Mouse (Mus musculus): Measurements from ENCODE around the gene Abhd4.
A peak's percentile ranks its signal among the peaks of the same experiment; 100 is the strongest.

Abhd4 gene

GRCm38 (mm10) chr14:54239002-54239736, 14.8 kb upstream of the Abhd4 start:
- DNase-seq (ENCODE audit: low spot score in 2 of 2) = peak; percentile 80 to 88

- DNase-seq (ENCODE audit: low spot score in 2 of 2) = no peak
Measured at GRCm38 (mm10) chr14:54240542-54240941, 13.4 kb upstream of the Abhd4 start.

- no peak for DNase-seq (ENCODE audit: low spot score in 2 of 2)
Measured at GRCm38 (mm10) chr14:54244183-54244582, 9.8 kb upstream of the Abhd4 start.

- DNase-seq (ENCODE audit: low spot score in 2 of 2) = no peak
Measured at GRCm38 (mm10) chr14:54246232-54246631, 7.8 kb upstream of the Abhd4 start.

GRCm38 (mm10) chr14:54249326-54249725, 4.7 kb upstream of the Abhd4 start:
- no peak for DNase-seq (ENCODE audit: low spot score in 2 of 2)

GRCm38 (mm10) chr14:54250122-54250521, 3.9 kb upstream of the Abhd4 start:
- no peak for DNase-seq (ENCODE audit: low spot score in 2 of 2)

GRCm38 (mm10) chr14:54254670-54255202, 748 bp downstream of the Abhd4 start:
- DNase-seq (ENCODE audit: low spot score in 2 of 2) = no peak

GRCm38 (mm10) chr14:54258131-54258670, 4.2 kb downstream of the Abhd4 start:
- DNase-seq (ENCODE audit: low spot score in 2 of 2) = no peak

GRCm38 (mm10) chr14:54259003-54259721, 5.2 kb downstream of the Abhd4 start:
- peak; percentile 87 to 91 for DNase-seq (ENCODE audit: low spot score in 2 of 2)

- DNase-seq (ENCODE audit: low spot score in 2 of 2) = no peak
Measured at GRCm38 (mm10) chr14:54259722-54260085, 5.7 kb downstream of the Abhd4 start.

GRCm38 (mm10) chr14:54260196-54260595, 6.2 kb downstream of the Abhd4 start:
- DNase-seq (ENCODE audit: low spot score in 2 of 2) = no peak

- DNase-seq (ENCODE audit: low spot score in 2 of 2) = no peak
Measured at GRCm38 (mm10) chr14:54261386-54261785, 7.4 kb downstream of the Abhd4 start.

- no peak for DNase-seq (ENCODE audit: low spot score in 2 of 2)
Measured at GRCm38 (mm10) chr14:54262622-54263021, 8.6 kb downstream of the Abhd4 start.

- no peak for DNase-seq (ENCODE audit: low spot score in 2 of 2)
Measured at GRCm38 (mm10) chr14:54263099-54263498, 9.1 kb downstream of the Abhd4 start.

GRCm38 (mm10) chr14:54264231-54264630, 10.2 kb downstream of the Abhd4 start:
- no peak for DNase-seq (ENCODE audit: low spot score in 2 of 2)

GRCm38 (mm10) chr14:54265093-54265492, 11.1 kb downstream of the Abhd4 start:
- DNase-seq (ENCODE audit: low spot score in 2 of 2) = no peak

GRCm38 (mm10) chr14:54265951-54266350, 12.0 kb downstream of the Abhd4 start:
- no peak for DNase-seq (ENCODE audit: low spot score in 2 of 2)

GRCm38 (mm10) chr14:54267966-54268365, 14.0 kb downstream of the Abhd4 start:
- no peak for DNase-seq (ENCODE audit: low spot score in 2 of 2)

- no peak for DNase-seq (ENCODE audit: low spot score in 2 of 2)
Measured at GRCm38 (mm10) chr14:54269566-54269965, 15.6 kb downstream of the Abhd4 start.

GRCm38 (mm10) chr14:54270413-54270812, 16.4 kb downstream of the Abhd4 start:
- DNase-seq (ENCODE audit: low spot score in 2 of 2) = no peak

GRCm38 (mm10) chr14:54271976-54272606, 18.1 kb downstream of the Abhd4 start:
- DNase-seq (ENCODE audit: low spot score in 2 of 2) = no peak

- no peak for DNase-seq (ENCODE audit: low spot score in 2 of 2)
Measured at GRCm38 (mm10) chr14:54272696-54273095, 18.7 kb downstream of the Abhd4 start.
